Mouse (Mus musculus) embryo, embryonic 9.5 days (tissue): ENCODE data around the gene Hlcs.

ENCODE experiments used
- DNase-seq: peaks from one replicate; pipeline ENCODE4 v3.0.0-alpha.2; 2017; ENCODE audit errors: extremely low spot score

The Hlcs gene

DNA sequence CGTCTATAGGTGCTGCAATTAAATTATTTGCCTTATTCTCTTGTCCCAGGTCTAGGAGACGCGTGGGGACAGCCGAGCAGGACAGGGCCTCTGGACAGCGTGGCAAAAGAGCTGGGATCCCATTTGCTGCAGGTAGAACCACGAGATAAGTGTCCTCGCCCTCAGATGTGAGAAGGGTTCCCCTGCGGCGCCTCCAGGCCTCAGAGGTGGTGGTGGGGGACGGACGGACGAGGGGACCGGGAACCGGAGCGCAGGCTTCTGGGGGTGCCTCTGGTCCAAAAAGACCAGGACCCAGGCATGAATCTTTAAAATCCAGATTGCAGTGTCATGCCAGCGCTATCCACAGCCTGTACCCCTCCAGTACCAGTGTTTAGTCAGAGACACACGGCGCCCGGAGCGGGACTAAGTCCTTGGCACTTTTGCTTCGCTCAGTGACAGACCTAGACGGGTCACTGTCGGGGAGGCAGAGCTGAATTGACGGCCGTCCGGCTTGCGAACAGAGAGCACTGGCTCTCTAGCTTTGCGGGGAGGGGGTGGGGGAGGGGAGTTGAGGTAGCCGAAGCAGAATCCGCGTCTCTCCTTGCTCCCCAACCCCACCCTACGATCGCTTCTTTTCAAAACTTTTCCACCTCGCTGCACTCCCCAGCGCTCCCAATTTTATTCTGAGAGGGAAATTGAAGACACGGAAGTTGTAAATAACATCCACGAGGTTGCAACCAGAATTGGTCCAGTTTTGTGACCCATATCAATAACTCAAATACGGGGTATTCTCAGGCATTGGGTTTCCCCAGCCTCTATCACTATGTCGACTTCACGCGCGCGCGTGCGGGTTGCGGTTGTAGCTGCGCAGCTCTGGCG, 218.9 kb downstream of the Hlcs start:
- DNase-seq: peak; percentile 45

DNA sequence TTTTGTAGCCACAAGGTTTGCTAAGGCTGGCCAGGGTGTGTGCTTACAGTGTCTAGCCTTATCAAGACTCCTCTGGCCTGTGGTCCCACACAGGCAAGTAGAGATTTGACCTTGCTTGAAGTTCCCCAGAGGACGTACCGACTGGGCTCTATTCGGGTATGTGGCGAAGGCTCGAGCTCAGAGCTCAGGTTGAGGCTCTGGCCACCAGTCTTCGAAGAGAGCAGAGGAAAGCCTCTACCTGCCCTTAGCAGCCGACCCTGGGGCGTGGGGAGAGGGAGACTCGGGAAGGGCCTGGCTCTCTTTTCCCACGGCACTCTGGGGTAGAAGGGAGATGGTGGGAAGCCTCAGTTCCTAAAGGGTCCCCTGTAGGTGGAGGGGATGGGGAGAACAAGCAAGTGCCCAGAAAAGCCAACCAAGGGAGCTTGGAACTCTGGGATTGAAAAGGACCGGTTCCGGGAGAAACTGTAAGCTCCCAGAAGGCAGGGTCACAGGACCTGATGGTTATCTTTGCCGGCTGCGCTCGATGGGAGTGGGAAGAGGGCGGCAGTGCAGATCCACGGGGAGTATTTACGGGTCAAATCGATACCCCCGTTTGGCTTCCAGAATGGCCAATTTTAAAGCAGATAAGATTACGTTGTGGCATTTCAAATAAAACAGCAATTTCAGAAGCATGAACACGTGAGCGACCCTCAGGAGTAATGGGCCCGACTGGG, 220.1 kb downstream of the Hlcs start:
- DNase-seq: peak; percentile 48

DNA sequence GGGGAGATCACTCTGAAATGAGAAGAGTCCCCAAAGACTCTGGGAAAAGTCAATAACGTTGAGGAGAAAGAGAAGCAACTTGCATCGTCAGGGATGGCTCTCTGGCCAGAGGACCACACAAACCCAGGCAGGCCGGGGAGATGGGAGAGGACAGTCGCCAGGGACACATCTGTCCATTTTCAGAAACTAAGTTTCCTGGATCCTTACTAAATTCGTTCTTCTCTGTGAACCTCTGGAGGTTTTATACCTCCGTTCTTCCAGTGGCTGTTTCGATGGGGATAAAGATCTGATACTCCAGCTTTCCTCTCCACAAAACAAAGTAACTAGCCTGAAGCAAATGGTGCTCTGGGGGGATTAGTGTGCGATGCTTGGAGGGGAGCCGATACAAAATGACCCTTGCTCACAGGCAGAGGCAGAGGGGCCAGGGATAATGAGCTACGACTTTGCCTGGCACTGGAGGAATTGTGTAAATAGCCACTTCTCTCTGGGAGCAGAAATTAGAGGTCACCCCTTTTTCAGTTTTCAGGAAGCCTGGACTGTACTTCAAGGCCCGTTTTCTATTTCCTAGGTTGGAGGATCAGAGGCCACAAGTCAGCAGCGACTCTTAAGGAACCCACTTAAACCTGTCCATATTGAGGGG, 220.7 kb downstream of the Hlcs start:
- peak; percentile 28 for DNase-seq

DNA sequence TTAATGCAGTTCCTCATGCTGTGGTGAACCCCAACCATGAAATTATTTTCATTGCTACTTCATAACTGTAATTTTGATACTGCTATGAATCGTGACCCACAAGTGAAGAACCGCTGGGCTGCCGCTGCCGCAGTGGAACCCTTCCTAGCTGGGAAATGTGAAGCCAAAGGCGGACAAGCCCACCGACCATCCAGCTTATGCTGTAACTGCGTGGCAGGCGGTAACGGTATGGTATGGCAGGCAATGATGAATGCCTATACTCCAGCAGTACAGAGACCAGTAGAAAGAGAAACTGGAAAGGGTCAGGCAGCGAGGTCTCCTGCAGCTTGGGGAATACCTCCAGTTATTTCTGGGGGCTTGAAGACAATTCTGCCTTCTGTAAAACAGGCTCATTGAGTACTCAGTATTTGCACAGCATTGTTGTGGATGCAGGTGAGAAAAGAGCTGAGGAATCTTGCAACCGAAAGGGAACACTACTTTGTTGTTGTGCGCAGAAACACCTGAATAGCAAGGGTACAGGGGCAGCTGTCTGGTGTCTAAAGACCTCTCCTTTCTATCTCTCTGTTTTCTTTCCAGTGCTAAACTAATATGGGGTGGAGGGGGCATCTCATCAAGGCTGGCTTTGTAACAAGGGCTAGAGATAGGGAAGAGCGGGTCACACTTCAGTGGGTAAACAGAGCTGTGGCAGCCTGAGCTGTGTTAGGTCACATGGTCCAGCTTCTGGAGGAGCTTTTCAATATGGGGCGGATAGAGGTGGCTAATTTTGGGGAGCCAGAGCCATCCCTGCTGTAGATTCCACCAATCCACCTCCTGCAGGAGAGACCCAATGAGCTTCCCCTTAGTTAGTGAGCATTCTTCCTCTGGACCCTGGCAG, 224.3 kb downstream of the Hlcs start:
- DNase-seq: peak; percentile 14

DNA sequence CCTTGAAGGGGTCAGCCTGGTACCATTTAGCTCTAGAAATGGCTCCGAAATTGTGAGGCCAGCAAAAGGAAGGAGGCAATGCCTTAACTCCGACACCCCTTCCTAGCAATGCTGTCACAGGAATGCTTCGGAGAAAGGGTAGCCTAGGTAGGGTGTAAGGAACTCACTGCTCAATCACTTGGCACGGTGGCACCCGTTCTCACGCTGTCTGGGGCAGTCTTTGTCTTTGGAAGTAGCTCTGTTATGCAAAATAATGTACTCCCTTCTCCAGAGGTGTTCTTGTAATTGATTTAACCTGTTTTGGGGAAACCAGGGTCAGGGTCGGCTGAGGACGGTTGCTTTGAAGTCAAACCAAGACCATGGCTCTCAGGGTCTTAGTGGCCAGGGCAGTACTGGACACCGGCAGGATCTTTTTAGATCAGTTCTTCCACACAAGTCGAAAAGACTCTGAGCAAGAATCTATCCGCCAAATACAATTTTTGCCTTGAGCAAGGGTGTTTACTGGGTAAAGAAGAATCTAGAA, 225.1 kb downstream of the Hlcs start:
- peak; percentile 32 for DNase-seq

DNA sequence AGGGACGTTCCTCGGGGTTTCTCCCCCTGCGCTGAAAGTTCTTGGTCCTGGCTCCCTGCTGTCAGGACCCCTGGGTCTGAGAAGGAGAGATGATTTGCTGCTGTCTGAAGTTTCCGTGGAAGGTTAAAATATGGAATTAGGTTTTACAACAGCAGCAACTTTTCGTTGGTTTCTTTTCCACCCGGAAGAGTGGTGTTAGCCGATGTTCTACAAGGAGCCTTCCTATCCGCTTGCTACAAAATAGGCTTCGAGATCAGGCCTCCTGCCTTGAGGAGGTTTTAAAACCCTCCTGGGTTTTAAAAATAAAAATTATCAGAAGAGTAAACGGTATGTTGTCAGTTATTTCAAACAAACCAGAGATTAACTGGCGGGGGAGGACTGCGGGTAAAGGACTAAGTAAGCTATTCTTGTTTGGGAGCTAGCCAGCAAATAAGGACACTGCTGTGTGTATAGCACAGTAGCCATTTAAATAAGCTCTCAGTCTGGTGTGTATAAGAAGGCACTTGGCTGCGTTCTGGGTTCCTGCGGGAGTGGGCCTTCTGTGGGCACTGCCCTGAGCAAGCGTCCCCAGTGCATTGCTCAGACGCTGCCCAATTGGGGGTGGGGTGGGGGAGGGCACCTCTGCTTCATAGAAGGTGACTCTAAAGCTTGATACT, 225.7 kb downstream of the Hlcs start:
- peak; percentile 29 for DNase-seq

DNA sequence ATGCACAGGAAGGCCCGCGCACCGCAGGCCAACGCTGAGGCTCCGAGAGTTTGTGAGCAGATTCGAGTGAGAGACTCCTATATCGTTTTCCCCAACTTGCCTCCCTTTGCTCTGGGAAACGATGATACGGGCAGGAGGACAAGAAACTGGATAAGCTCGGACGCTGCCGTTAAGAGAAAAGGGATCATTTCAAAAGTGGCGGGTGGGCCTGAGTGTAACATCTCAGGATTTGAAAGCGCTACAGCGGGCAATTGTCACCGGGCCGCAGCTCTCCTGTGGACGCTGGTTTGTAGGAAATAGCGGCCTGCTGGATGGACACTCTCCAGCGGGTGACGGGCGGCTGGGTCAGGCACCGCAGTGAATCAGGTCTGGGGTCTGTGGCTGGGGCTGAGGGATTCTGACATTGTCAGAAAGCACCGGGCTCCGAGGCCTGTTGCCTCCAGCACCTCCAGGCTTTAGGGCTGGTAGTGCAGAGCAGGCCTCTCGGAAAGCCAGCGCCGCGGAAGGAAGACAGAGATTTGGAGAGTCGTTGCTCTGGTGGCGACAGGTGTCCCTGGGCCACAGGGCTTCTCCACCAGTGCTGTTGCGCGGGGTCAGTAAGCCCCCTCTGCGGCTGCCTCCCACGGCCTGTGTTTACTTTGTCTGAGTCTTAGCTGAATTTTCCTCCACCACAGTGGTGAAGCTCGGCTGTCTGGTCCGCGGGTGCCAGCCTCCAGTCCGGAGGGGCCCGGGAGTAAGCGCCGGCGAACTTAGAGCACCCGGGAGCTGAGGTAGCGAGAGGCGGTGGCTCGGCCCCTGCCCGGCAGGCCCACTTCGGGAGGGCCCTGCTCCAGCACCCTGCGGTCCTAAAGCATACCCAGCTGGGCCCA, 226.4 kb downstream of the Hlcs start:
- DNase-seq: peak; percentile 65

DNA sequence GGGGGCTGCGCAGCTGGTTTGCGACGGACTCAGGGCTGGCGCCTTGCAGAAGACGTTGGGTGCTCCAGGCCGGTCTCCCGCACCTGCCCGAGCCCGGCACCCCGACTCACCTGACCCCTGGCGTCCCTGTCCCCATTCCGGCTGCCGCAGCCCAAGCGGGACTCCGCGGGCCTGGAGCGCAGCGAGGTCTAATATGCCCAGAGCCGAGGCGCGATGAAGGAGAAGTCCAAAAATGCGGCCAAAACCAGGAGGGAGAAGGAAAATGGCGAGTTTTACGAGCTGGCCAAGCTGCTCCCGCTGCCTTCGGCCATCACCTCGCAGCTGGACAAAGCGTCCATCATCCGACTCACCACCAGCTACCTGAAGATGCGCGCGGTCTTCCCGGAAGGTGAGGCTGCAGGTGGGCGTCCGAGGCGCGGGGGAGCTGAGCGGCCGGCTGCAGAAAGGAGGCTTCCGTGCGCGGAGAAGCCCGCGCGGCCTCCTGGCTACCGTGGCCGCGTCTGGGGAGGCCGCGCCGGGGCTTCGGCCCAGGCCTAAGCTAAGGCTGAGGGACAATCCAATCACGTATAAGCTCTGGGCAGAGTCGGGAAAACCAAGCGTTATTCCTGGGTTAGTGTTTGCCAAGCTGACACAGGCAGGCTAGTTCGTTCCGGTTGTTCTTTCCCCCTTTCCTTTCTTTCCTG, 227.6 kb downstream of the Hlcs start:
- peak; percentile 50 for DNase-seq

DNA sequence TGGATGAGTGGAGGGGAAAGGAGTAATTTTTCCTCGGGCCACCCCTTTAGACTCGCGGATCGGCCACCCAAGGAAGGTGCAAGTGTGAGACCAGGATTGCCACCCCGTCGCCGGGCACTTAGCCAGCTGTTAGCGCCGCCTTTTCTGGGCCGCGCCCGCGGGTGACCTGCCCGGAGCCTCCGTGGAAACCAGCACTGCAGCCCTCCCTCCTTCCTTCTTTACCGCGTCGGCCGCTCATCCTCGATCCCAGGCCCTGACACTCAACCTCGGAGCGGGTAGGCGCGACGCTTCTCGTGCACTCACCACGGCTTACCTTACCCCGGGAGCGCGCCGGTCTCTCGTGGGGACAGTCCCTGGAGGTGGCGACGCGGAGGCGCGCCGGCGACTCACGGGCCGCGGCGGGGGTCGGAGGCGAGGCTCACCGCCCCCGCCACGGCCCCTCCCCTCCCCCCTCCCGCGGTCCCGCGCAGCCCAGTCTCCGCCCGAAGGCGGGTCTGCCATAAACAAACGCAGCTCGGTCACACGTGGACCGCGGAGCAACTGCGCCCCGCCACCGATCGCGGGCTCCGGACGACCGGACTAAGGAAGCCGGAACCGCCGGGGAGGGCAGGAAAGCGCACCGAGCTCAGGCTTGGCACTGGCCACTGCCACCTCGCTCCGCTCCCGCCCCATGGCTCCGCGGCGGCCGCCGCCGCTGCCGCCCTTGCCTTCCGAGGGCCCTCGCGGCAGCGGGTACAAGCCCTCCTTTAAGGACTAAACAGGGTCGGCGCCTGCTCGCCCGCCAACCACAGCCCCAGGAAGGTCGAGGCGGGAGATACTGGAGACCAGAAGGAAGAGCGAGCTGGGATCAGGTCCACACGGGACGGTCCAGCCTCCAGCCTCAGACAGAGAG, 228.4 kb downstream of the Hlcs start, which contains the start of gene Sim2:
TSS of gene Sim2 (plus strand) at position 221 of the 892 bp plus-strand sequence.
- DNase-seq: peak; percentile 47

DNA sequence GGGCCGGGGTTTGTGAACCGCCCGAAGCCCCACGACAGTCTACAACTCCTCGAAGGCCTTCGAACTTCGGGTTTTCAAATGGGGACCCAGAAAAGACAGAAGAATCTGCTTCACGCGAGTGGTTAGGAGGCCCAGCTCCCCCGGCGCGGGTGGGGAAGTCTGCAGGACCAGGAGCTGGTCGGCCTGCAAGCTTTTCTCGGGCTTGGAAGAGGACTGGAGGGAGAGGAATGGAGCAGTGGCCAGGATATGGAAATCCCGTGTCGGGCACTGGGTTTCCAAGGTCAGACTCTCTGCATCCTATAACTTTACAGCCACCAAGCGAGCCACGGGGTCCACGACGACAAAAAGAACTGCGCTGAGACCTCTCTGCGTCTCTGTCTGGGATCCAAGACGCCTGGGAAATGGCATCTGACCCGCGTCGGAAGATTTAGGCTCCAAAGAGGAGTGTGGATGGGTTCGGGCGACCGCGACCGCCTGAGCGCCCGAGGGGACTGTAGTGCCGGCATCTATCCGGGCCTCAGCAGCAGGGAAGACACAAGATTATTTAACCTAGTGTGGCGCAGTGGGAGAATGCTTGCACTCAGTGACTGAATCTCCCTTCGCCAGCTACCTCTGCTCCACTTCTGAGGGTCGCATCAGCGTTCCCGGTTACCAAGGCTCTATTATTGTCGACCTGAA, 229.4 kb downstream of the Hlcs start:
- peak; percentile 66 for DNase-seq

DNA sequence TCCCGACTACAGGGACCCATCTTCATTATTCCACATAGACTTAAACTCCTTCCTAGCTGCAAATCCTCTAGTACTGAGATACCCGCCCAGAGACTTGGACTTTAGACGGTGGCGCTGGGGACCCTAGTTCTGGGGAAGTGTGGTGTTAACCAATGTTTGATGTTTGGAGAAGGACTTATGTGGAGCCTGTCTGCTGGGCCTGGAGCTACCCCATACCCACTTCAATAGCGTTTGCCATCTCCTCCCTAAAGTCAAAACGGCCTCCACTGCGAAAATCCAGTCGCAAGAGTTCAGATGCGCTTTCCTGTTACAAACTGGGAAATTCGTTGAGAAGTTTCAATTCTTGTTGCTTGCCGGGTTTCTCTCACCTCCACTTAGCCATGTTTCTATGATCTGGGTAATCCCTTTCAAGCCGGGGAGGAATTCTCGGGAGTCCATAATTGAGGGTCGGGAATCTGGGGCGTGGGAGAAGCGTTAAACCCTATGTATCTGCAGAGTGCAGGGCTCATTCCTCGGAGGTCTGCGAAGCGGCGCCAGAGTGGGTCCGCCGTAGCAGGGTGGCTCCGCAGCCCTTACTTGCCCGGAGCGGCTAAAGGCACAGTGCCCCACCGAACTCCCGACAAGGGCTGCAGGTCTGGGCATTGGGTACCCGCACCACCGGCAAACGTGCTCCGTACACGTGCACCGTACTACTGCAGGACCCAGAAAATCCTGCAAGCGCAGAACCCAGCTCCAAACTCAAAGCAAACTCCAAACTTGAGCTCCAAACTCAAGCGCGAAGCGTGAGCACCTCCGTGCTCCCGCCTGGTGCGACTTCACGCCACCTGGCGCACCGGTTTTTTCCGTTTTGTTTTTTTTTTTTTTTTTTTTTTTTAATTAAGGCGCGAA, 230.2 kb downstream of the Hlcs start:
- DNase-seq: peak; percentile 54

DNA sequence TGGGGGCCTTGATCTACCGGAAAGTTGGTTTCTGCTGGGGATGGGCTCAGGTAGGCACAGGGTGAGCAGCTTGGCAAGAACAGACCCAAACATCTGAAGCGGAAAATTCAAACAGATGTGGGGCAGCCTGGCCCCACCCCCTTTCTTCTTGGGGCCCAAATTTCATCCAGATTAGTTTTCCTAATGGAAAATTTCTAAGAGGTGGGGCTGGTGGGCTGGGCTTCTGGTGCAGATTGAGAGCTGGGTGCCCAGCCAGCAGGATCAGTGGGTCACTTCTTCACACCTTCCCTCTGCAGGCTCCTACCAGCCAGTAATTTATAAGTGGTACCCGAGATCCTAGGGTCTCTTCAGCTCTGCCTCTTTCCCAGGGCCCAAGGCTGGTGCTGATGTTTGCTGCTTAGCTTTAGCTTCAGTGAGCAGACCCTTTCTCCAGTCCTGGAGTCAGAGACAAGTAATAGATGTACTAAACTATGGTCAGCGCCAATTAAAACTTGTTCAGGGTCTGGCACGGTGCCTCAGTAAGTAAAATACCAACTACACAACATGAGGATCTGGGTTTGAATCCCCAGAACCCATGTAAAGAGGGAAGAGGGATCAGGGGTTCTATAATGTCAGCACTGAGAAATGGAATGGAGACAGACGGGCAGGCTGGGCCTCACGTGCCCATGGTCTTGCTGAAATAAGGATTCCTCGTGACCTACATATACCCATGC, 231.2 kb downstream of the Hlcs start:
- DNase-seq: no peak

DNA sequence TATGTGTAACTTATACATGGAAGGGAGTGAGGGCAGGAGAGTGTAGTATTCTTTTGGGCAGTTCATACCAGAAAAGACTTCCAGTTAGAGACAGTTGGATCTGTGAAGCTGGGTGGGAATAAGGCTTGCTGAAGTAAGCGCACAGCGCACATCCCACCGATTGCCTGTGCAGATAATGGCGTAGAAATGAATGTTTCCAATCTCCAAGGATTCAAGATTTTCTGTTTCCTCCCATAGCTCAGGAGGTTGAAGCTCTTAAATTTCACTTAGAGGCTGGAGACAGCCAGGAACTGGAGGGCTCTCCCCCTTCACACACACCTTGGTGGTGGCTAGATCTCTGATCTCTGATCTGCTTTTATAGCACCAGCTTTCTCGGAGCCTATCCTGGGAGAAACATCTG, 231.8 kb downstream of the Hlcs start:
- no peak for DNase-seq

DNA sequence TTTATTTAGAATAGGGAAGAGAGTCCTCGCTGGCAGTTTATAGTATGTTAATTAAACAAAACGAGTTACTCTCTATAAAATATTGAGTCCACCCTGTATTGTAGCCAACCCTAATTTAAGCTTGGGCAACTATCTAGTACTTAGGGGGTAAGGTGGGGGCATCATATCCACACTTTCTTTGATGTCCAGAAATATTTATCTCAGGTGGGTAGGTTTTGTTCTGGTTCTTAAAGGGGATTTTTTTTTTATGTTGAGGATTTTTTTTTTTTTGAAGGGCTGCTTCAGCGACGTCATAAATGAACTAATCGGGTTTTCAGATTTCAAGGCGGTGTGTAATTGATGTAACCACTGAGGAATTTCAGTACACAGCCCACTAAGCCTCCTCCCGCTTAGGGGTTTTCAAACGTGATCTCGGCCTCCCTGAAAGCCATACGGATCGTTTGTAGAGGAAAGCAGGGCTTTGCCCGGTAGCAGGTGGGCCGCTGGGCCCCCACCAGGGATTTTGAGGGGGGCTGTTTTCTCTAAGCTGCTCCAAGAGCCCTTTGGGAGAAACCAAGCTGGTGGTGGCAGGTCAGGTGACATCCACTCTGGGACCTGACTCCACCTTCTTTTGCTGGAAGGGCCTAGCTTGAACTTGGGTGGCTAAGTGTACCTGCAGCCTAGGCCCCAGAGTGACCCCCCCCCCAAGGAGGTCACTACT, 233.4 kb downstream of the Hlcs start:
- DNase-seq: peak; percentile 39
